Mouse (Mus musculus): ENCODE results near the gene Rdh5.

GRCm38 (mm10) chr10:128870341-128870740, 52.3 kb downstream of the Rdh5 start:
- TF ChIP-seq CTCF (IDR thresholded peaks at IDR 0.05; ENCODE audit: borderline replicate concordance, extremely low read depth, insufficient read depth, insufficient read length) (no peak), POLR2A (IDR thresholded peaks at IDR 0.05; ENCODE audit: borderline replicate concordance, extremely low read depth, insufficient read depth, insufficient read length, poor library complexity, severe bottlenecking) (no peak)

All from brain, embryonic 14.5 days (tissue).